Mouse (Mus musculus): ENCODE measurements around the gene Dcst1. TPM values are rescaled to one million over a fixed set of nuclear protein-coding genes. Genes with fewer than 3 reads are reported as not detected.

Dcst1 gene
- total and polyA plus RNA-seq, 2 experiments from 2014 or later = 0.29 to 0.50 TPM

- Histone ChIP-seq H3K4me1 (ENCODE audit: control insufficient read depth, insufficient read depth) (no peaks in the 10 kb centered on the region), H3K36me3 (replicated peaks; ENCODE audit: control insufficient read depth, insufficient read depth, low read length) (no peaks in the 10 kb centered on the region), H3K4me3 (ENCODE audit: low read depth, low read length) (no peak overlapping the region), H3K9ac (replicated peaks; ENCODE audit: low read depth, low read length) (no peak overlapping the region), H3K27ac (ENCODE audit: low read depth) (no peak overlapping the region), H3K9me3 (replicated peaks; ENCODE audit: control insufficient read depth, low read length) (no peaks in the 10 kb centered on the region), H3K4me2 (ENCODE audit: low read depth, low read length) (no peak overlapping the region), H3K27me3 (ENCODE audit: control insufficient read depth, insufficient read depth, low read length) (no peaks in the 10 kb centered on the region)
- TF ChIP-seq CTCF (IDR thresholded peaks at IDR 0.05; ENCODE audit: low read depth) (no peak), EP300 (IDR thresholded peaks at IDR 0.05; ENCODE audit: low read depth) (no peak)
- ATAC-seq (ENCODE audit: insufficient read depth, low read depth) (no peak), DNase-seq (ENCODE audit: low spot score) (no peak)
- WGBS = 34% methylated on average over 11 of the region's 11 CpGs
Measured at GRCm38 (mm10) chr3:89367338-89367737, 2.3 kb upstream of the Dcst1 start.

GRCm38 (mm10) chr3:89365486-89366414 lies 697 bp upstream of the Dcst1 start:
- ATAC-seq (ENCODE audit: insufficient read depth, low read depth) = no peak

GRCm38 (mm10) chr3:89364631-89365030 lies 422 bp downstream of the Dcst1 start:
- Histone ChIP-seq H3K4me3 (ENCODE audit: low read depth, low read length) (no peak overlapping the region), H3K9ac (replicated peaks; ENCODE audit: low read depth, low read length) (no peak overlapping the region), H3K9me3 (replicated peaks; ENCODE audit: control insufficient read depth, low read length) (no peaks in the 10 kb centered on the region), H3K4me1 (ENCODE audit: control insufficient read depth, insufficient read depth) (no peaks in the 10 kb centered on the region), H3K27ac (ENCODE audit: low read depth) (no peak overlapping the region), H3K4me2 (ENCODE audit: low read depth, low read length) (no peak overlapping the region), H3K27me3 (ENCODE audit: control insufficient read depth, insufficient read depth, low read length) (no peaks in the 10 kb centered on the region), H3K36me3 (replicated peaks; ENCODE audit: control insufficient read depth, insufficient read depth, low read length) (no peaks in the 10 kb centered on the region)
- TF ChIP-seq EP300 (IDR thresholded peaks at IDR 0.05; ENCODE audit: low read depth) (no peak), CTCF (IDR thresholded peaks at IDR 0.05; ENCODE audit: low read depth) (no peak)
- WGBS = 62% methylated on average over 8 of the region's 8 CpGs
- no peak for DNase-seq (ENCODE audit: low spot score)
- no peak for ATAC-seq (ENCODE audit: insufficient read depth, low read depth)

More at GRCm38 (mm10) chr3:89365486-89366414, 697 bp upstream of the Dcst1 start:
- 67% methylated on average over 20 of the region's 20 CpGs for WGBS
- Histone ChIP-seq H3K9ac (replicated peaks; ENCODE audit: low read depth, low read length) (no peak overlapping the region), H3K4me1 (ENCODE audit: control insufficient read depth, insufficient read depth) (no peaks in the 10 kb centered on the region), H3K4me2 (ENCODE audit: low read depth, low read length) (no peak overlapping the region), H3K9me3 (replicated peaks; ENCODE audit: control insufficient read depth, low read length) (no peaks in the 10 kb centered on the region), H3K27me3 (ENCODE audit: control insufficient read depth, insufficient read depth, low read length) (no peaks in the 10 kb centered on the region), H3K27ac (ENCODE audit: low read depth) (no peak overlapping the region), H3K36me3 (replicated peaks; ENCODE audit: control insufficient read depth, insufficient read depth, low read length) (no peaks in the 10 kb centered on the region), H3K4me3 (ENCODE audit: low read depth, low read length) (no peak overlapping the region)
- no peak for DNase-seq (ENCODE audit: low spot score)
- no peak for TF ChIP-seq CTCF (IDR thresholded peaks at IDR 0.05; ENCODE audit: low read depth)
- no peak for TF ChIP-seq EP300 (IDR thresholded peaks at IDR 0.05; ENCODE audit: low read depth)

- H3K27ac ChIP-seq (ENCODE audit: low read depth) = no peak within 1 kb of the TSS
- TF ChIP-seq CTCF (IDR thresholded peaks at IDR 0.05; ENCODE audit: low read depth) = no peak
- no peak for TF ChIP-seq EP300 (IDR thresholded peaks at IDR 0.05; ENCODE audit: low read depth)
- no peaks in the 10 kb centered on the region for H3K36me3 ChIP-seq (replicated peaks; ENCODE audit: control insufficient read depth, insufficient read depth, low read length)
- H3K9me3 ChIP-seq (replicated peaks; ENCODE audit: control insufficient read depth, low read length) = no peaks in the 10 kb centered on the region
- no peak within 1 kb of the TSS for H3K4me3 ChIP-seq (ENCODE audit: low read depth, low read length)
- no peaks in the 10 kb centered on the region for H3K4me1 ChIP-seq (ENCODE audit: control insufficient read depth, insufficient read depth)
- WGBS = 84% methylated on average over 7 of the region's 7 CpGs
- DNase-seq (ENCODE audit: low spot score) (no peak), ATAC-seq (ENCODE audit: insufficient read depth, low read depth) (no peak)
- no peaks in the 10 kb centered on the region for H3K27me3 ChIP-seq (ENCODE audit: control insufficient read depth, insufficient read depth, low read length)
- H3K4me2 ChIP-seq (ENCODE audit: low read depth, low read length) = no peak within 1 kb of the TSS
- no peak within 1 kb of the TSS for H3K9ac ChIP-seq (replicated peaks; ENCODE audit: low read depth, low read length)
Measured at GRCm38 (mm10) chr3:89361675-89362074, 3.4 kb downstream of the Dcst1 start, which contains the start of gene Dcst2. TSS of gene Dcst2 (plus strand) at chr3:89361975.

- no peak overlapping the region for H3K27ac ChIP-seq (ENCODE audit: low read depth)
- H3K4me2 ChIP-seq (ENCODE audit: low read depth, low read length) = no peak overlapping the region
- no peaks in the 10 kb centered on the region for H3K9me3 ChIP-seq (replicated peaks; ENCODE audit: control insufficient read depth, low read length)
- H3K4me3 ChIP-seq (ENCODE audit: low read depth, low read length) = no peak overlapping the region
- H3K4me1 ChIP-seq (ENCODE audit: control insufficient read depth, insufficient read depth) = no peaks in the 10 kb centered on the region; the same call in 1 of the 2 replicates
- H3K27me3 ChIP-seq (ENCODE audit: control insufficient read depth, insufficient read depth, low read length) = no peaks in the 10 kb centered on the region
- no peak for TF ChIP-seq CTCF (IDR thresholded peaks at IDR 0.05; ENCODE audit: low read depth)
- TF ChIP-seq EP300 (IDR thresholded peaks at IDR 0.05; ENCODE audit: low read depth) = no peak
- DNase-seq (ENCODE audit: low spot score) = no peak
- WGBS = 60% methylated on average over 3 of the region's 3 CpGs
- no peak for ATAC-seq (ENCODE audit: insufficient read depth, low read depth)
- no peak overlapping the region for H3K9ac ChIP-seq (replicated peaks; ENCODE audit: low read depth, low read length)
- no peaks in the 10 kb centered on the region for H3K36me3 ChIP-seq (replicated peaks; ENCODE audit: control insufficient read depth, insufficient read depth, low read length)
Measured at GRCm38 (mm10) chr3:89360237-89360636, 4.8 kb downstream of the Dcst1 start.

All from heart, postnatal 0 days (tissue).